Mouse (Mus musculus): ENCODE measurements around the gene Plcd1. TPM values are rescaled to one million over a fixed set of nuclear protein-coding genes. Genes with fewer than 3 reads are reported as not detected.

The Plcd1 gene
- total and polyA plus RNA-seq, 2 experiments, result 0.37 to 0.93 TPM

DNA sequence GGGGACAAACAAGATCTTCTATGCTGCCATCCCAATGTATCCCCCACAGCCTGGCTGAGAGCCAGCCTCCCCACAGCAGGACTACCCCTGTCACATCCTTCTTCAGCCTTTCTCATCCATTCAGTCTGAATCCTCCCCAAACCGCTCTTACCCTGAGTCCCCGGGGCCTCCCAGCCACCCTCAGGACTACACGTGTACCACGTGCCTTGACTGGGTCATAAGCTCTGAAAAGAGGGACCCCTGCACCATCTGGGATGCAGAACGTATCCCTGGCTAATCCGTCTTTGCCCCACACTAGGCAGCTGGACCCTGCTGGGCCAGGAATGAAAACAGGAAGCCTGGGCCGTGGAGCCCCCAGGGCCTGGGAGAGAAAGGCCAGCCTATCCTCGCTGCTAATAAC, 11.3 kb downstream of the Plcd1 start:
- no peaks in the 10 kb centered on the region for H3K4me1 ChIP-seq (ENCODE audit: control insufficient read depth, insufficient read depth, low read length)
- no peak for DNase-seq (ENCODE audit: extremely low read depth, low read depth, low spot score)
- no peaks in the 10 kb centered on the region for H3K27me3 ChIP-seq (ENCODE audit: control insufficient read depth, insufficient read depth, low read length)
- H3K36me3 ChIP-seq (ENCODE audit: control insufficient read depth, insufficient read depth, low read length), result no peaks in the 10 kb centered on the region
- TF ChIP-seq POLR2A (IDR thresholded peaks at IDR 0.05; ENCODE audit: extremely low read depth, insufficient read depth, low read length) (no peak), CTCF (IDR thresholded peaks at IDR 0.05; ENCODE audit: low read depth, low read length) (no peak)
- WGBS, result 87% methylated on average over 8 of the region's 8 CpGs
- no peak overlapping the region for H3K4me3 ChIP-seq (ENCODE audit: insufficient read depth, low read depth, low read length)
- H3K27ac ChIP-seq (replicated peaks; ENCODE audit: insufficient read depth, low read depth, low read length), result no peak overlapping the region
- H3K79me2 ChIP-seq (ENCODE audit: control insufficient read depth, insufficient read depth, low read length), result no peaks in the 10 kb centered on the region
- no peak overlapping the region for H3K9ac ChIP-seq (ENCODE audit: low read depth, low read length)

DNA sequence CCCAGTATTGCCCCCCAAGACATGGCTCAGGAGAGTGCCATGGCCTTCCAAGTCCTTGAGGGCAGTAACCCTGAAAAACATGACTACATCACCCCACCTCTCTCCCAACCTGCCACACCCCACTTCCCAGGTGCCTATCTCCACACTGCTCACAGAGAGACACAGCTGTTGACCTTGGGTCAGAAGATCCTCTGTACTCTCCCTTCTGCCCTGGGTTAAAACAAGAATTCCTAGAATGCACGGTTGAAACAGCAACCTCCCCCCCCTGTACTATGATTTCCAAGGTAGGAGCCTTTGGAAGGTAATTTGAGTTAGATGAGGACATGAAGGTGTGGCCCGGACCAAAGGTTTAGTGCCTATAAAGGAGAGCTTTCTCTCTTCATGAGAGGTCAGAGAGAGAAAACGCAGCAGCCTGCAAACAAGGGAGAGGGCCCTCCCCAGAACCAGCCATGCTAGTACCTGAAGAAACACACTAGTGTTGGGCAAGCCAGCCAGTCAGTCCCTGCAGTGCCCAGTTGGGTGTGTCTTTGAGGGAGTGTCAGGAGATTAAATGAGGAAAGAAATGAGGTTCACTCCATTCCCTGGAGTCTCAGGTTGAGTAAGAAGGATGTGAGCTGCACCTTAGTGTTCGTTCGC, 13.1 kb downstream of the Plcd1 start:
- Histone ChIP-seq H3K36me3 (ENCODE audit: control insufficient read depth, insufficient read depth, low read length) (no peaks in the 10 kb centered on the region), H3K27me3 (ENCODE audit: control insufficient read depth, insufficient read depth, low read length) (no peaks in the 10 kb centered on the region), H3K27ac (replicated peaks; ENCODE audit: insufficient read depth, low read depth, low read length) (no peak overlapping the region), H3K4me3 (ENCODE audit: insufficient read depth, low read depth, low read length) (no peak overlapping the region), H3K79me2 (ENCODE audit: control insufficient read depth, insufficient read depth, low read length) (no peaks in the 10 kb centered on the region), H3K9ac (ENCODE audit: low read depth, low read length) (no peak overlapping the region), H3K4me1 (ENCODE audit: control insufficient read depth, insufficient read depth, low read length) (no peaks in the 10 kb centered on the region)
- TF ChIP-seq CTCF (IDR thresholded peaks at IDR 0.05; ENCODE audit: low read depth, low read length), result no peak
- no peak for TF ChIP-seq POLR2A (IDR thresholded peaks at IDR 0.05; ENCODE audit: extremely low read depth, insufficient read depth, low read length)
- DNase-seq (ENCODE audit: extremely low read depth, low read depth, low spot score), result no peak
- WGBS, result 81% methylated on average over 5 of the region's 5 CpGs

DNA sequence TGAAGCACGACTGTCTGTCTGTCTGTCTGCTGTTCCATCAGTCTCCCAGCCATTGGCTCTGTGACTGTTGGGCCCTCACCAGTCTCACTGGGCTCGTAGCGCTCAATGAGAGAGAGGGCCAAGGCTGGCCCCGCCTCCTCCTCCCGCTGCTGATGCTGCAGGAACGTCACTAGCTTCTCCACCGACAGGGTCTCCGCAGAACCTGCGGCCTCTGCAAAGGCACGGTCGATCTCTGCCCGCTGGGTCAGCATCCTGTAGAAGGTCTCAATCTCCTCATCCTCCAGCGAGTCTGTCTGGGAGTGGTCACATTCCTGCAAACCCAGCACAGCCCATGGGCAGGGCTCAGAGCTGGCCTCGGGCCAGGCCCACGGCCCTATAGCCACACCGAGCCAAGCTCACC, 17.6 kb downstream of the Plcd1 start:
- no peak for DNase-seq (ENCODE audit: extremely low read depth, low read depth, low spot score)
- no peaks in the 10 kb centered on the region for H3K4me1 ChIP-seq (ENCODE audit: control insufficient read depth, insufficient read depth, low read length)
- 71% methylated on average over 16 of the region's 16 CpGs for WGBS
- no peak overlapping the region for H3K27ac ChIP-seq (replicated peaks; ENCODE audit: insufficient read depth, low read depth, low read length)
- H3K4me3 ChIP-seq (ENCODE audit: insufficient read depth, low read depth, low read length), result no peak overlapping the region
- no peaks in the 10 kb centered on the region for H3K79me2 ChIP-seq (ENCODE audit: control insufficient read depth, insufficient read depth, low read length)
- H3K9ac ChIP-seq (ENCODE audit: low read depth, low read length), result no peak overlapping the region
- TF ChIP-seq POLR2A (IDR thresholded peaks at IDR 0.05; ENCODE audit: extremely low read depth, insufficient read depth, low read length) (no peak), CTCF (IDR thresholded peaks at IDR 0.05; ENCODE audit: low read depth, low read length) (no peak)
- H3K27me3 ChIP-seq (ENCODE audit: control insufficient read depth, insufficient read depth, low read length), result no peaks in the 10 kb centered on the region
- no peaks in the 10 kb centered on the region for H3K36me3 ChIP-seq (ENCODE audit: control insufficient read depth, insufficient read depth, low read length)

DNA sequence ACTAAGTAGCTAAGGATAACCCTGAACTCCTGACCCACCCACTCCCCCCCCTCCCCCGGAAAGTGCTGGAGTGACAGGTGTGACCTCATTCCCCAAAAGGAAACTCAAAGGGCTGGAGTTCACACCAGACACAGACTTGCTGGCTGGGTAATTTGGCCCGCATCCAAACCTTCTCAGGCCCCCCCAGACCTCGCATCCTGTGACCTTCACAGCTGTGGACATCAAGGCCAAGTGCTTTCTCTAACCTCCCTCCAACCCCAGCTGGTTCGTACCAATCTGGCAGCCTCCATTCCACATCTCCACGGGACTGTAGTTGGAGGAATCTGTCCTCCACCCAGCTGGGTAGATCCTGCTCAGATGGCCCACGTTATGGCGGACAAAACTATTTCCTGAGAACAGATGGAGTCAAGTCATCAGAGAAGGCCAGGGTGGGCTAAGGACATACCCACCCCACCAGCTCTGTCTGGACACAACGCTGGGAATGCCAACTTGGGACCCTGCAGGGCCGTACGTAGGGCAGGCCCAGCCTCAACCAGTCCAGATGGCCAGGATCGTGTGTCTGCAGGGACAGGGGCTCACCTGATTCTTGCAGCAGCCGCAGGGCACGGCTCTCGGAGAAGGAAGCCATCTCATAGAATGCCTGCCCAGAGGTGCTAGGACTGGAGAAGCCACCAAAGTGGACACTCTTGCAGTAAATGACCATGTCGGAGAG, 20.0 kb downstream of the Plcd1 start:
- no peak overlapping the region for H3K9ac ChIP-seq (ENCODE audit: low read depth, low read length)
- WGBS, result 80% methylated on average over 15 of the region's 15 CpGs
- H3K36me3 ChIP-seq (ENCODE audit: control insufficient read depth, insufficient read depth, low read length), result no peaks in the 10 kb centered on the region
- no peaks in the 10 kb centered on the region for H3K27me3 ChIP-seq (ENCODE audit: control insufficient read depth, insufficient read depth, low read length)
- no peaks in the 10 kb centered on the region for H3K4me1 ChIP-seq (ENCODE audit: control insufficient read depth, insufficient read depth, low read length)
- no peaks in the 10 kb centered on the region for H3K79me2 ChIP-seq (ENCODE audit: control insufficient read depth, insufficient read depth, low read length)
- TF ChIP-seq CTCF (IDR thresholded peaks at IDR 0.05; ENCODE audit: low read depth, low read length) (no peak), POLR2A (IDR thresholded peaks at IDR 0.05; ENCODE audit: extremely low read depth, insufficient read depth, low read length) (no peak)
- no peak overlapping the region for H3K4me3 ChIP-seq (ENCODE audit: insufficient read depth, low read depth, low read length)
- no peak overlapping the region for H3K27ac ChIP-seq (replicated peaks; ENCODE audit: insufficient read depth, low read depth, low read length)
- no peak for DNase-seq (ENCODE audit: extremely low read depth, low read depth, low spot score)

DNA sequence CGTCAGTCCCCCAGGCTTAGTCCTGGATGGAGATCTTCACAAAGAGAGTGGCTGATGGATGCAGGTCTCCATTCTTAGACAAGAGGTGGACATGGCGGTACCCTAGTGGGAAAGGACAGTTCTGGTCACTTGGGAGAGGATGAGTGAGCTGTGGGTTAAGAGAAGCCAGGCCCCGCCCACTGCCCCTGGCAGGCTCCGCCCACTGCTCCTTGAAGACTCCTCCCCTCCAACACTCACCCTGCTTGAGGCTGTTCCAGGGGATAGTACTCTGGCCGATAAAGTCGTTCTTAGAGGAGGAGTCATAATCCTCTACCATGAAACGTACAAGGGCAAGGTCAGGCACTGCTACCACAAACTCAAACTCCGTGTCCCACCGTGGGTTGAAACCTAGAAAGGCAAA, 21.5 kb downstream of the Plcd1 start:
- Histone ChIP-seq H3K27me3 (ENCODE audit: control insufficient read depth, insufficient read depth, low read length) (no peaks in the 10 kb centered on the region), H3K4me3 (ENCODE audit: insufficient read depth, low read depth, low read length) (no peak overlapping the region), H3K27ac (replicated peaks; ENCODE audit: insufficient read depth, low read depth, low read length) (no peak overlapping the region), H3K9ac (ENCODE audit: low read depth, low read length) (no peak overlapping the region), H3K36me3 (ENCODE audit: control insufficient read depth, insufficient read depth, low read length) (no peaks in the 10 kb centered on the region), H3K79me2 (ENCODE audit: control insufficient read depth, insufficient read depth, low read length) (no peaks in the 10 kb centered on the region), H3K4me1 (ENCODE audit: control insufficient read depth, insufficient read depth, low read length) (no peaks in the 10 kb centered on the region)
- WGBS, result 86% methylated on average over 9 of the region's 9 CpGs
- TF ChIP-seq CTCF (IDR thresholded peaks at IDR 0.05; ENCODE audit: low read depth, low read length), result no peak
- no peak for TF ChIP-seq POLR2A (IDR thresholded peaks at IDR 0.05; ENCODE audit: extremely low read depth, insufficient read depth, low read length)
- DNase-seq (ENCODE audit: extremely low read depth, low read depth, low spot score), result no peak

Data from liver, adult 2 months (tissue).